ENCODE assay signal across 27 mouse cellular contexts in the genomic region with DNA sequence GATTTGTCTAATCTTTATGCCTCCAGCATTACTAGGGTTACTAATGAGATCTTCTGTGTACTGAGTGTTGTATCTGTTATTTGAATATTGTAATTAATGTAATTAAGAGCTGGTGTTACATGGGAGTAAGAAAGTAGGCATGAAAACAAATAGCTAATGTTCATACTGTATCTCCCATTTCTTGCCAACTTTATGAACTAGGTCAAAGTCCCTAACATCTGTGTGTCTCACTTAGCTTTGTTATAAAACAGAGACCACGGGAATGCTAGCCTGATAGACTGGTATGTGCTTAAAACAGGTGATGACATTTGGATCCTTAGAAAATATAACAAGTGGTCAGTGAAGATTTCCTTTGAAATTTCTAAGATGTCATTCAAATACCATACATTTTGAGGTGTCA.
"Had no signal": no experiment of that assay in that cellular context is flagged by ENCODE, and none has a peak within 500 bp of the region (broad histone marks: within the 10 kb centered on the region; RNA-seq: fewer than 3 reads in every experiment).

No protein-coding gene starts in this region.

- H3K4me1 ChIP-seq: embryonic facial prominence, embryonic 10.5 days; embryonic facial prominence, embryonic 12.5 days; embryonic facial prominence, embryonic 13.5 days; embryonic facial prominence, embryonic 15.5 days; forebrain, embryonic 10.5 days; forebrain, embryonic 12.5 days; forebrain, embryonic 13.5 days; forebrain, embryonic 15.5 days; heart, embryonic 10.5 days had no signal

- H3K36me3 ChIP-seq: embryonic facial prominence, embryonic 10.5 days; embryonic facial prominence, embryonic 12.5 days; embryonic facial prominence, embryonic 13.5 days; embryonic facial prominence, embryonic 15.5 days; forebrain, embryonic 10.5 days; forebrain, embryonic 12.5 days; forebrain, embryonic 15.5 days; heart, embryonic 10.5 days had no signal

- DNase-seq: cerebellum, adult 9-11 months; cerebellum, postnatal 10 days; cerebellum, postnatal 14 days; cerebellum, postnatal 25 days; cerebellum, postnatal 36 days; embryo, embryonic 11 days; forebrain, postnatal 0 days; gastrocnemius, adult 2 months; gastrocnemius, postnatal 10 days; gastrocnemius, postnatal 14 days; gastrocnemius, postnatal 25 days; gastrocnemius, postnatal 36 days; heart, adult 11 months; heart, adult 18-20 months; heart, adult 2 months had no signal

- H3K27me3 ChIP-seq: embryonic facial prominence, embryonic 12.5 days; embryonic facial prominence, embryonic 13.5 days; embryonic facial prominence, embryonic 15.5 days; forebrain, embryonic 12.5 days; forebrain, embryonic 13.5 days; forebrain, embryonic 15.5 days had no signal

- H3K4me2 ChIP-seq: embryonic facial prominence, embryonic 12.5 days; embryonic facial prominence, embryonic 13.5 days; embryonic facial prominence, embryonic 15.5 days; forebrain, embryonic 12.5 days; forebrain, embryonic 13.5 days; forebrain, embryonic 15.5 days had no signal

- H3K9ac ChIP-seq: embryonic facial prominence, embryonic 12.5 days; embryonic facial prominence, embryonic 13.5 days; embryonic facial prominence, embryonic 15.5 days; forebrain, embryonic 12.5 days; forebrain, embryonic 13.5 days; forebrain, embryonic 15.5 days; forebrain, postnatal 0 days had no signal

- H3K9me3 ChIP-seq: embryonic facial prominence, embryonic 10.5 days; embryonic facial prominence, embryonic 12.5 days; embryonic facial prominence, embryonic 13.5 days; embryonic facial prominence, embryonic 15.5 days; forebrain, embryonic 10.5 days; forebrain, embryonic 12.5 days; forebrain, embryonic 13.5 days; forebrain, embryonic 15.5 days; heart, embryonic 10.5 days had no signal

- ATAC-seq: forebrain, embryonic 13.5 days; forebrain, embryonic 14.5 days; forebrain, embryonic 15.5 days; forebrain, embryonic 16.5 days; forebrain, postnatal 0 days had no signal

- H3K27ac ChIP-seq: embryonic facial prominence, embryonic 10.5 days; embryonic facial prominence, embryonic 12.5 days; embryonic facial prominence, embryonic 13.5 days; embryonic facial prominence, embryonic 15.5 days; forebrain, embryonic 10.5 days; forebrain, embryonic 12.5 days; forebrain, embryonic 13.5 days; forebrain, embryonic 15.5 days; gastrocnemius, adult 2 months; heart, adult 2 months; heart, embryonic 10.5 days had no signal

- H3K4me3 ChIP-seq: embryonic facial prominence, embryonic 10.5 days; embryonic facial prominence, embryonic 12.5 days; embryonic facial prominence, embryonic 13.5 days; embryonic facial prominence, embryonic 15.5 days; erythroblast, embryonic 14.5 days; forebrain, embryonic 10.5 days; forebrain, embryonic 12.5 days; forebrain, embryonic 13.5 days; forebrain, embryonic 15.5 days; gastrocnemius, adult 2 months; heart, adult 2 months; heart, embryonic 10.5 days had no signal
